ENCODE assay signal across 21 mouse cellular contexts in the genomic region with DNA sequence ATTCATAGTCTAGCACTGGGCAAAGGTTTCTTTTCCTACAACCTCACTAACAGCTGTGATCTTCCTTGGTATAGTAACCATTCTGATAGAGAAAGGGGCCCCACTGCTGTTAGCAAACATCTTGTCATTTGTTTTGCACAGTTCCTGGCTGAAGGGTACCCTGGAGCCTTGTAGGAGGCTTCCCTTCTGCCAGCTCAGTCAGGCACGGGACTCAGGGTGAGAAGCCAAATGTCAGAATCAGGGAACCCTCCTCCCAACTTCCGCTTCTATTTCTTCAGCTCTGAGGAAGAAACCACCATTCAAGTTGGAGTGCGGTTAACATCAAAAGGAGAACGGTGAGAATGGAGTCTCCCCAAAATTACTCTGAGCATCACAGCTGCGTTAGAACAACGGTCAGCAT. TPM values are rescaled to one million over a fixed set of nuclear protein-coding genes. Genes with fewer than 3 reads are reported as not detected.
"Had no signal": no experiment of that assay in that cellular context is flagged by ENCODE, and none has a peak within 500 bp of the region (broad histone marks: within the 10 kb centered on the region; RNA-seq: fewer than 3 reads in every experiment).

No protein-coding gene starts in this region.

- H3K27ac ChIP-seq: limb, embryonic 12.5 days; limb, embryonic 15.5 days; liver, embryonic 14.5 days; macrophage; midbrain, embryonic 13.5 days; stomach, embryonic 15.5 days had no signal

- H3K9me3 ChIP-seq: limb, embryonic 12.5 days; limb, embryonic 15.5 days; midbrain, embryonic 13.5 days; stomach, embryonic 15.5 days had no signal

- H3K4me3 ChIP-seq: limb, embryonic 12.5 days; limb, embryonic 15.5 days; midbrain, embryonic 13.5 days; stomach, embryonic 15.5 days had no signal

- ATAC-seq: liver, postnatal 0 days; lung, postnatal 0 days; midbrain, embryonic 13.5 days had no signal

- H3K9ac ChIP-seq: limb, embryonic 12.5 days; limb, embryonic 15.5 days; liver, embryonic 14.5 days; liver, postnatal 0 days; lung, embryonic 14.5 days; midbrain, embryonic 13.5 days; stomach, embryonic 15.5 days had no signal

- DNase-seq: kidney, adult 8-10 months; kidney, postnatal 14 days; kidney, postnatal 4 days; left cerebral cortex, postnatal 4 days; liver, postnatal 0 days; lung, embryonic 14.5 days; retina, postnatal 1 day; right cerebral cortex, postnatal 25 days; spleen, adult 18-20 months; thymus, postnatal 14 days; thymus, postnatal 4 days had no signal

- H3K4me1 ChIP-seq: limb, embryonic 15.5 days; stomach, embryonic 15.5 days had no signal

- H3K27me3 ChIP-seq: limb, embryonic 15.5 days; midbrain, embryonic 13.5 days; stomach, embryonic 15.5 days had no signal

- H3K36me3 ChIP-seq: limb, embryonic 12.5 days; limb, embryonic 15.5 days; midbrain, embryonic 13.5 days; stomach, embryonic 15.5 days had no signal

- H3K4me2 ChIP-seq: limb, embryonic 12.5 days; limb, embryonic 15.5 days; liver, embryonic 11.5 days; lung, embryonic 14.5 days; midbrain, embryonic 13.5 days; stomach, embryonic 15.5 days had no signal

RNA-seq across cellular contexts. Expression of a gene that starts 30.3 kb away (rescaled TPM):
- total RNA-seq: neutrophil, adult 5-6 weeks had no signal
- polyA plus RNA-seq: kidney, embryonic 16.5 days; liver, postnatal 0 days; lung, embryonic 14.5 days; lung, postnatal 0 days; macrophage had no signal
